Mouse (Mus musculus) lung, adult 18-20 months (tissue): Measurements from ENCODE around the gene Clmn.

Experiments
- DNase-seq, 2 experiments: peaks; one replicate each; pipeline ENCODE4 v3.0.0; 2022; ENCODE audit warnings: mixed read lengths in 2 of 2

Gene Clmn

DNA sequence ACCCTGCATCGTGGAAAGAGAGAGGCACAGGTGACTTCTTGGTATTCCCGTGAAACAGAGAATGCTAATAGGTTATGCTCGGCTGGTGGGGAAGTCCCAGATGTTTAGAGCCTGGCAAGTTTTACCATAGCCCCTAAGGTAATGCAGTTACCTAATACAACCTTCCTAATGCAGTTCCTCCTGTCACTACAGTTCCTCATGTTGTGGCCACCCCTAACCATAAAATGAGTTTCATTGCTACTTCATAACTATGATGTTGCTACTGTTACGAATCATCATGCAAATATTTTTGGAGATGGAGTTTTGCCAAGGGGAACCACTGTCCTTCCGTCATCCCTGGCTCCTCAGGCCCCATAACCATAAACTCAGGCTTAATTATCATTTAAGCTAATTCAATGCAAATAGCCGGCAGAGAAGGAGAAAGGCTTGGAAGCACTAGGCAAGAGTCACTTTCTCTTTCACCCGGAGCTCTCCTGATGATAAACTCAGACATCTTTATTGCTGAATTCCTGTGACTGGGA, 53.9 kb downstream of the Clmn start:
- no peak for DNase-seq

DNA sequence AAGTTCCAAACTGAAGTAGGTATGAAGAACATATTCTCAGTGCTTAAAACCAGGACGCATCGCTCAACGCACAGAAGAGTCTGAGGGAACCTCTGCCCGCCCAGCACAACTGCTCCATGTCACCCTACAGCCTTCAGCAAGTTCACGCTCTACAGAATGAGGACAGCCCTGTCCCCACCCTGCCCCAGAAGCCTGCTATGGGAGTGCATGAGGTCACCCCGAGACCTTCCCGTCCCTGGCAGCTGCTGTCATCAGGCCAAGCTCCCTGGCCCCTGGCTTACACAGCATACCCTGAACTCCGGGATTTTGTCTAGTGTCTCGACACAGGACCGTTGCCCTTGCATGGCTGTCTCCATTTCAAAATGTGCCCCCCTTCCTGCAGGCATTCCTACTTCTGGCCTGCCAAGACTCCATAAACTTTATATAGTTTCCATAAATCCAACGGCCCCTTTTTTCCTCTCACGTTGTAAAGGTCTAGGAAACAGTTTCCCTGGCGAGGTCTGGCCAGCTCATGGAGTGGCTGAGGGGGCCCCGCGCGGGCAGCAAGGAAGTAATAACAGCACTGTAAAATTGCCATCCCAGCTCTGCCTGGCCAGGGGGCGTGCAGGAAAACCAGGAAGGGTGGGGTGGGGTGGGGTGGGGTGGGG, 56.3 kb downstream of the Clmn start:
- no peak for DNase-seq

DNA sequence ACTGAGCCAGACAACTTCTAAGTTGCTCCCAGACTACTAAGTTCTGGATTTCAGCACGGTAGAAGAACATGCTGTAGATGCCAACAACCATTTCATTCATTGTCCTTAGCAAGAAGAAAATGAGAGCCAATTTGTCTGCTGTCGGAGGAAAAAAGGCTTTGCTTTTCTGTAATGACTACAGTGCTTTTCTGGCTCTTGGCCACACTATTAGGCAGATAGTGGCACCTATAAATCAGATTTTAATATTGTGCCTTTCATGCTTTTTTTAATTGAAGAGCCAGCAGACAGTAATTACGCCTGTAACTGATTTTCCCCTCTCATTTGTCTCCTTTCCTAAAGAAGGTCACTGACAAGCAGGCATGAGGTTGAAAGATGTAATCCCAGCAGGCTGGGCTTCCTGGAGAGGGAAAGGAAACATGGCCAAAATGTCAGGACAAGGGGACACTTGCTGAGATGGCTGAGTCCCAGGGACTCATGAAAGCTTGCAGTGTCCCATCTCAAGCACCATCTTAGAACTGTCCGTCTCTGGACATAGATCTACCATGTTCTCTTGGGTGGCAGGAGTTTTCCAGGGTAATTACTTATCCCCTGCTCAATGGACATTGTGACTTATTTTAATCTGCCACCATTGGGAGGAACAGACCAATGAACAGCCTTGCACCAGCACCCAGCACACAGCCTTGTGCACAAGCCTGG, 58.0 kb downstream of the Clmn start:
- no peak for DNase-seq

DNA sequence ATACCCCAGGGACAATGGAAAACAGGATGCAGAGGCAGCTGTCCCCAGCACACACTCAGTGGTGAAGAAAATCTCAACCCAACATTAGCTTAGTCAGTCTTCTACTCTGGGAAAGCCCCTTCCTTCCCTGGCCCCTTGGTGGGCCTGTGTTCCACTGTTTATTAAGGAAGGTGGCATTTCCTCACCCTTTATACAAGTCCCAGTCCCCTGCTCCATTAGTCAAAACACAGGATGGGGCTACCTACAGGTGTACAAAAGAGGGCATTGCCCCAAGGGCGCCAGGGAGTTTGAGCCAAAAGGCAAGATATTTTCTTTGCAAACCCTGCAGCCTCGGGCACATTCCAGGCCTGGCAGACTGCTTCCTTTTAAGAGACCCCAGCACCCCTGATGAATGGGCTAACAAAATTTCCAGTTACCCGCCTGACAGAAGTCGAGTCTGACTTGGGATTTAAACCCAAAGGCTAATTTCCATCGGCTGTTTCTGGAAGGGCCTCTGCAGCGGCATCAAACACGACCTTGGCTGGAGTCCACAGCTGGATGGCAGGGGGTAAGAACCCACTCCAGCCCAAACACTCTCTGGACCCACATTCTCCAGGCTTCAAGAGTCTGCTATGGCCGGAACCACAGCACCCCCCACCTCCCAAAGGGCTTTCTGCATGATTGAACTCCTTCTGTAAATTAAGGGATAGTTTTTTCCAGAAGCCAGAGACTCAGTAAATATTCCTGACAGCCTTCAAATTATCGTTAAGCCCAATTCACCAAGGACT, 63.2 kb downstream of the Clmn start:
- DNase-seq = no peak

DNA sequence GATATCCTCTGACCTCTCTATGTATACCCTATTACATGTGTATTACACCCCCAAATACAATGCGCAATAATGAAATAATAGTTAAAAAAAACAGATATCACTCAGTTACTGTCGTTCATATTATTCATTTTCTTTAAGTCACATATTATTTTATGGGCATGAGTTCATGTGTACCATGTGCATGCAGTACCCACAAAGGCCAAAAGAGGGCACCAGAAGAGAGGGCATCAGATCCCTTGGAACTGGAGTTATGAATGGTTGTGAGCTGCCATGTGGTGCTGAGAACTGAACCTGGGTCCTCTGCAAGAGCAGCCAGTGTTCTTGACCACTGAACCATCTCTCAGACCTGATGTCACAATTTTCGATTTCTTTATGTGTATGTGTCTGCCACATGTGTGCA, 65.5 kb downstream of the Clmn start:
- no peak for DNase-seq

DNA sequence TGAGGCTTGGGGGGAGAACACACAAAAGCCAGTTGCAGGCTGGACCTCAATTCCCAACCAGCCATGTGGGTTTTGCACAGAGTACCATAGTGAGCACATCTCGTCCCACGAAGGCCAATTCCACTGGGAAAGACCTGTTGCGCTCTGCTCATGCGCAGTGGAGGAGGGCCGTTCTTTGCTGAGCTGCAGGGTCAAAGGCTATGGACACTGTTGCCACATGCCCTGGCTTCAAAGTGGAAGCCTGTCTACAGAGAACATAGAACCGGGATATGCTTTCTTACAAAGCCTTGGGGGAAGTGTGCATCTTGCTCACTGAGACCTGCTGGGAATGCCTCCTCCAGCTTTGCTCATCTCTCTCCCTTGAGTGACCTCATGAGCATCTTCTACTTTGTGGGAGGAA, 67.0 kb downstream of the Clmn start:
- no peak for DNase-seq

DNA sequence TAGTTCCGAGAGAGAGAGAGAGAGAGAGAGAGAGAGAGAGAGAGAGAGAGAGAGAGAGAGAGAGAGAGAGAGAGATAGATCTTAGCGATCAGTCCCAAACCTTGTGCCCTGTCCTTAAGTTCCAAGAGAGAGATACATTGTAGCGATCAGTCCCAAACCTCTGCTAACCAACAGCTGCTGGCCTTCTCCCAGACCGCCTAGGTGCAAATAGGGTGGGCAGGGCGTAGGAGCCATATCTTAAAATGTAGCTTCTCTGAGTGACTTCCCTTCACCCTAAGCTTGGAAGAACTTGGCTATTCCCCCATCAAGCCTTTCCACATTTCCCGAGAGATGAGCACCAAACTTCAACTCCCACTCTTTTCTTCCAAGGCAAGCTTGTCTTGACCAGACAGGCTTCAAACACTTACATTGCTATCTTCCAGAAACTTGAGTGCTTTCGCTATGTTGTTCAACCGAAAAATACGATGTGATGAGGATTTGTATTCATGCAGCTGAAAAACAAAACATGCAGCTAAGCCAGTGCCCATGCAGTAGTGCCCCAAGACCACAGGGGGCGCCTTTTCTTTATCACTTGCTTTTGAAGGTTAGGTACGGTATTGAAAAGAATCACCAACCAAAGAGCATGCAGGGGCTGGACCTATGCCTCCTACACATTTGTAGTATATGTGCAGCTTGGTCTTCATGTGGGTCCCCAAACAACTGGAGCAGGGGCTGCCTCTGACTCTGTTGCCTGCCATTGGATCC, 68.1 kb downstream of the Clmn start:
- no peak for DNase-seq

DNA sequence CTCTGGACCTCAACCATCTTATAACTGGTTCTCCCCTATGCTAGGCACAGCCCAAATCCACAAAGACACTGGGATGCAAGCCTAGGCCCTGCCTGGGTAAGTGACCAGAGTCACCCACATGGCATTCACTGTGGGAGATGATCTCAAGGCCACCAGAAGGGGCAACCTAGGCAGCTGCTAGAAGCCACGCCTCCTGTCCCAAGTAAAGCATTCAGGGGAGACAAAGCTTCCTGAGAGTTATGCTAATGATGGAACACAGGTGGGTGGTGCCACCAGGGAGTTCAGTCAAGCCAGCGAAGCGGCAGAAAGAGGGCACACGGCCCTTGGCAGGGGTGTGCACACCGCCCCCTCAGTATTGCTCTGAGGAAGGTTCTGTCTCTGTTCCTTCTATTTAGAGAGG, 69.9 kb downstream of the Clmn start:
- no peak for DNase-seq

DNA sequence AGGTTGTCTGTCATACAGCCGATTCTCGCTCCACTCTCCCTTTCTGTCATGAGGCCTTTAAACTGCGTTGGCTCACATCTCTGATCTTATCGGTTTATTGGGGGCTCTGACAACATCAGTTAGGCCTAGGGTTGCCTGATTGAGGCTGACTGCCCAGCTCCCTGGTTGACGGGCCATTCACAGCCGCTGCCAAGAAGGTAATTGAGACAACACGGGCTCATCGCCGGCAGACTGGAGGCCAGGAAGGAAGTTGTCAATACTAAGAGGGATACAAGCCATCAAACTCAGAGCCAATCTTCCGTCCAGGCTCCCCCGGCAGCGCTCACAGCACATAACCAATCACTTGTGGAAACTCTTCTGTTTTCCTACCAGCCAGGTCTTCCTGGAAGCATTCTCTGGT, 71.4 kb downstream of the Clmn start:
- DNase-seq = no peak

DNA sequence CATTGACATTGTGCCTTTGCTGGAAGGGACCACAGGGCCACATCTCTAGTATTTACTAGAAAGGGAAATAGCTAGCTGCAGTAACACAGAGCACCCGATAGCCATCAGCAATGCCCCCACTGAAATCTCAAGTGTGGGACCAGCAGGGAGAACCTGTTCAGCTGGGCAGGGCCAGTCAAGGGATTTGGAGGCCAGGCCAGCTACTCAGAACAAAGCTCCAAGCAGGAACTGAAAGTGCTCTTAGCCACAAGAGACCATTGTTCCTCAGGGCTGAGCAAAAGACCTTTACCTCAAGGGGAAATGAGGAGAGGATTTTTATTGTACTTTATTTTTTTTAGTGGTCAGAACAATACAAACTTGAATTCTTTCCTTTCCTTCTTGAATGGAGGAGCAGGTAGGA, 87.3 kb downstream of the Clmn start:
- DNase-seq = peak; percentile 31 to 64

DNA sequence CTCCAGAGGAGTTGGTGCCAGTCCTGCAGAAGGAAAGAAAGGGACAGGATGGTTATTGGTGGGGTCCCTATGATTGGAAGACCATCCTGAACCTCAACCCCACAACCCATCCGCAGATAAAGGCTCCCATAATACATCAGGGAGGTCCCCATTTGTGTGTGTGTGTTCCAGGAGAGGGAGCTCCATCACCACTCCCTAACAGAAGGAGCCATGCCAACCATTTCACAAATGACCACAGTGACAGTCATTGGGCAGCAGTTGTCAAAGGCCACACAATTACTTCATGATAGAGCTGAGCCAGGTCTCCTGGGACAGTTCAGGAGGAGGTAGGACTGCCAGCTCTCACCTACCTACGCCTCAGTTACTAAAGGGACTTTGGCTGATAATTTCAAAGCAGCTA, 92.9 kb downstream of the Clmn start:
- no peak for DNase-seq

DNA sequence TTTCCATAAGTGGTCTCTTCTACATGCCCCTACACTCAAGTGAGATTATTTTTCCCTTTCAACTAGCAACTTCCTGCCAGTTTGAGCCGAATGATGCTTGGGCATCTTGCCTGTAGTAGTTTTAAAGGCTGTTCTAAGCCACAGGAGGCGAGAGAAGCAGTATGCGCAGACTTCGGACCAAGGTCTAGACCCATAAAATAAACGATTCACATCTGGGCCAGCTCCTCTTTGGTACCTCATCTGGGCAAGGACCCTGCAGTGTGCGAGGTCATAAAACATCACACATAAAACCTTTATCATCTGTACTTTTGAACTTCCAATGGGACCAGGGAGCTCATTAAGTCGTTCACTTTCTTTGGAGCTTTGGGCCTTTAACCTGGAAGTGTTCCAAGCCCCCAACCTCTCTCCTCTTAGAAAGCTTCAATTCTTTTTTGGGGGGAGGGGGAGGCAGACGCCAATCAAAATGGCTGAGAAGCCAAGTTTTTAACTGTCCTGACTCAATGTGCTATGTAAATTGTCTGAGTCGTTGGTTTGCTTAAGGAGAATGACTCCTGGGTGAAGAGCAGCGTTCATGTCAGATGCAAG, 95.6 kb downstream of the Clmn start:
- DNase-seq = no peak

DNA sequence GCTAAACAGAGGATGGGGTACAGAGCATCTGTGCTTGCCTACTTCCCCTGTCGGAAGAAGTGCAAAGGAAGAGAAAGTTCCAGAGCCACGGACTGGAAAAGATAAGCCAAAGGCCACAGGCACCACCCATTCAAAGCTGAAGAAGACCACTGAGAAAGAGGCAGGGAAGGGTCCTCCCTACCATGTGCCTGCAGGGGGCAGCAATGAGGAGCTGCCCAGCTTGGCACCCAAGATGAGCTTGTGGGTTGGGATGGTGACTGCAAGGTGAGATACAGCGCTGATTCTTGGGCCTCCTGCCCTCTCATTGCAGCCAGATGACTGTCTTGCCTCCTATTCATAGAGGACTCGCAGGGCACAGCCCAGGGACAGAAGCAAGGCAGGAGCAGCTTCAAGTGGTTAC, 97.7 kb downstream of the Clmn start:
- no peak for DNase-seq

DNA sequence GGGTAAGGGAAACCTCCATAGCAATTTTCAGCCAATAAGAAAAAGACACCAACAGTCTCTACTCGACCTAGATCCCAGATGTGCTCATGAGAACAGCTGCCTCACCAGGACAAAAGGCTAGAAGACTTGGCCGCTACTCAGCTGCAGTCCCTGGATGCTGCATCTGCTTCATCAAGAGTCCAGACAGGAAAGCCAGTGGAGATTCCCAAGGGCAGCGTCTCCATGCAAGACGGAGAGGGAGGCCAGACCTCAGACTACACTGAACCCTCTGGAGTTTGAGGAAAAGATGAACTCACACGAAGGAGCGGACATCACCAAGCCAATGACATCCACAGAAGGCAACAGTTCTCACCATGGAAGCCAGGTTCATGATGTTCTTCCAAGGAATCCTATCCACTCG, 99.1 kb downstream of the Clmn start:
- DNase-seq = no peak

DNA sequence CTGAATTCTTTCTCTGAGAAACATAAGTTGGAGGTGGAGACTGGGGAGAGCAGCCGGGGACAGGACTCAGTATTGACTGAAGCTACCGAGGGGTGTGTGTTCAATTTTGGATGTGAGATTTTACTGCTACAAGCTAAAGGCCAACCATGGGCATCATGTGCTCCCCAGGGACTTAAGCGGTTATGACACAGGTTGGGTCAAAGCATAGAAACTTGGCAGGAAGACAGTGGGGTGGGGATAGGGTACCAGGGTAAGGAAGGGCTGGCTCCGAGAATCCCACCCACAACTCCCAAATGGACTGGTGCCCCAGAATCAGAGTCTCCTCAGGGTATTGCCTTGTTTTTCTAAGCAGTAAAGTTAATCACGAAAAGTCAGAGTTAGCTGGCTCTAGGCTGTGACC, 99.8 kb downstream of the Clmn start:
- DNase-seq = no peak

DNA sequence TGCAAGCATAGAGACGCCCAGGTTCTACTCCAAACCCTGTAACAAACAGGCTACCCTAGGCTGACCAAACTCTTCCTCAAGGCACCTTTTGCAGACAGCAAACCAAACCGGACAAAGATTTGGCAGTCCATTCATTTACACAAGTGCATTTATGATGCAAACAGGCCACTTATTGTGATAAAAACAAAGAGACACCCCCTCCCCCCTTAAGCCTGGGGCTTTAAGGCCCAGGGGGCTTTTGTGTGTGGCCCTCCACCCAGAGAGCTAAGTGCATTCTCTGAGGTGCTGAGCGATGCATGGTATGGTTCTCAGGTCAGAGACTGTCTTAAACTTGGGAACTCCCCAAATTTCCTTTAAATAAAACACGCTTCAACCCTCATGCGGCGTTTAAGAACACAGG, 101.0 kb downstream of the Clmn start:
- DNase-seq = no peak

DNA sequence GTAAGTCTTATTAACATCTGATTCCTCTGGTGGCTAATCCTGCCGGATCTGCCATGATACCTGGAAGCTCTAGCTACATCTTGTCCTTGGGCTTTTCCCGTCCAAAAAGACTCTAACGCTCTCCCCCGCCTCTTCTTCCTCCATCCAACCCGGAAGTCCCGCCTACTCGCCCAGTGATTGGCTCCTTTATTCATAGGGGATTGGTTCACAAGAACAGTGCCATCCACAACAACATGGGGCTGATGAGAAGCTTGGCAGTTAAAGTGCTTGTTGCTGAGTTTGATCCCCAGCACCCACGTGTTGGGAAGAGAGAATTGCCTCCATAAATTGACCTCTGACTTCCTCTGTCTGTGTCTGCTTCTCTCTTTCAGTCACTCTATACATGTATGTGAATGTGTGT, 103.5 kb downstream of the Clmn start:
- DNase-seq = no peak

DNA sequence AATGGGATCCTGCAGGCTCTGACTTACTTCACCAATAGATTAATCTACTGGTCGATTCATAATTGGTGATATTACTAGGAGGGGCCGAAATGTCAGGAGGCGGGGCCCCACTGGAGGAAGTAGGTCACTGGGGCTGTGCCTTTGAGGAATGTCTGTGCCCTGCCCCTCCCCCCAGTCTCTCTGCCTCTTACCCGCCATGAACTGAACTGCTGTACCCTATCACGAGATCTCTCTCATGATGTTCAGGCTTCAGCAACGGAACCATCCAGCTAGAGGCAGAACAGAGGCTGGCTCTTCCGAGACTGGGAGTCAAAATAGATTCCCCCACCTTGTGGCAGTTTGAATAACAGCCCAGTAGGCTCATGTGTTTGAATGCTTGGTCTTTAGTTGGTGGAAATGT, 106.8 kb downstream of the Clmn start:
- DNase-seq = no peak

DNA sequence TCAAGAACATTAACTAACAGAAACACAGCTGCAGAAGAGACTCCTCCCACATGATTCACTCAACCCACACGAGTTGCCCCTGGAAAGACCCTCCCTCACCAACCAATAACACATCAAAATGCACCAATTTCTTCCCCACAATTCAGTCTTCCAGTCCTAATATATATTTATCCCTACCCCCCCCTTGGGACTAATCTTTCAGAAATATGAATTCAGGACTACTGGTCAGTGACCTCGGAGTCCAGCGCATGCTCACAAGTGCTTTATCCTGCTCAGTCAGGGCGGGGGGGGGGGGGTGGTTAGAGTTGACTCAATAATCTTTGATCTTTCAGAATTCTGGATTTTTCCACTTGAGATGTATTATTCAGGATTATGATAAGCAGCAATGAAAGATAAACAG, 111.2 kb downstream of the Clmn start:
- no peak for DNase-seq

DNA sequence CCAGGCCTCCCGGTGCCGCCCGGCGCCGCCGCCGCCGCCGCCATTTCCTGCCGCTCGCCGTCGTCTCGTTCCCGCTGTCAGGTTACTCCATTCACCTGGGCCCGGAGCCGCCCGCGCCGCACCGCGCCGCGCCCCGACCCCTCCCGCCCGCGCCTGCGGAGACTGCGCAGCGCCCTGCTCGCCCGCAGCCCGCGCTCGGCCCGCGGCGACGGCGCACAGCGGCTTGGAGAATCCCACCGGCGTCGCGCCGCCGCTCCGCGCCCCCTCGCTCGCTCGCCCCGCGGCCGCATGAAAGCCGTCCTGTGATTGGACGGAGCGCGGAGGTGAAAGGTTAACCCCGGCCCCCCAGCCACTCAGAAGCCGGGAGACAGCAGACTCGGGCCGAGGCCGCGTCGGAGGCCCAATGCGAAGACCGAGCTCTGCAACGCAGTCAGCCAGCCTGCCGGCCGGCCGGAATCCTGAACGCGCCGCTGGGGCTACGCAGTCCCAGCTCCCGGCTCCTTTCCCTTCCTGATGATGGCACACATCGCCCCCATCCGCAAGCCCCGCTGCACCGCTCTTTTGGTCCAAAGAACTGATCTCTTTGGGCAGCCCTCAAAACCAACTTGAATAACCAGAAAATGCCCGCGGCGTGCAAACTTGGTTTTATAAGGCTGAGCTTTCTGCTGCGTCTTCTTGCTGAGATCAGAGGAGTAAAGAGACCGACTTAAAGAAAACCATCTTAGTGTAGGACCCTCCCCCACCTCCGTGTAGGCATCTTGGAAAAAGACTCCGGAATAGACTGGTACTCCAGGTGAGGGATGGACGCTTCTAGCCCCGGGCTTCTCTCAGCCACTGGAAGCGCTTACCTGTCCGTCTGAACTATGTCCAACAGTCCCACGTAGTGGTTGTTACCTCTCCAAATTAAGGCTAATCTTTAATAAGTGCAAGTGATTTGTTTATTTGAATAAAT, 112.8 kb downstream of the Clmn start, which contains the start of gene Dicer1:
Dicer1 (minus strand) TSS at position 139 of the 952 bp plus-strand sequence.
- peak; percentile 96 to 97 for DNase-seq

DNA sequence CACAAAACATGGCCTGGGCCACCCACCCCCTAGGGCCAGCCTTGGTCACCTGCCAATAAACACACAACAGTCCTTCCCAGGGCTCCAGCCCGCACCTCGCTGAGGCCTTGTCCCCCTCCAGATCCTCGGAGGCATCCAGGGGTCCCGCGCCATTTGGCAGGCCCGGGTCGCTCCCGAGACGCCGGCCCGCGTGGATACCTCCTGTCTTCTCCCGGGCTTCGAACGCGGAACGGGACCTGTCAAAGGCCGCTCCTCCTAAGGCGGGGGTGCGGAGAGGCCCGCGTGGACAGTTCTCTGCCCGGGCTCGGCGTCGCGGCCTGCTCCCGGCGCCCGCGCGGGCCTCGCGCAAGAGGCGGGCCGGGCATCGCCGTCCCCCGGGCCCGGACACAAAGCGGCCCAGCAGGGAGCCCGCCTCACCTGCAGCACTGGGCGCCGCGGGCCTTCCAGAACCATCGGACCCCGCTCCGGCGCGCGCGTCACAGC, 113.5 kb downstream of the Clmn start:
- peak; percentile 26 to 38 for DNase-seq
